Mouse (Mus musculus) thymus, postnatal 10 days (tissue): ENCODE measurements around the gene Vamp3.
A peak's percentile ranks its signal among the peaks of the same experiment; 100 is the strongest.

Source experiments
- DNase-seq, 2 experiments: peaks; one replicate each; pipeline ENCODE4 v3.0.0; 2021; ENCODE audit warnings: low spot score in 2 of 2

Gene Vamp3

DNA sequence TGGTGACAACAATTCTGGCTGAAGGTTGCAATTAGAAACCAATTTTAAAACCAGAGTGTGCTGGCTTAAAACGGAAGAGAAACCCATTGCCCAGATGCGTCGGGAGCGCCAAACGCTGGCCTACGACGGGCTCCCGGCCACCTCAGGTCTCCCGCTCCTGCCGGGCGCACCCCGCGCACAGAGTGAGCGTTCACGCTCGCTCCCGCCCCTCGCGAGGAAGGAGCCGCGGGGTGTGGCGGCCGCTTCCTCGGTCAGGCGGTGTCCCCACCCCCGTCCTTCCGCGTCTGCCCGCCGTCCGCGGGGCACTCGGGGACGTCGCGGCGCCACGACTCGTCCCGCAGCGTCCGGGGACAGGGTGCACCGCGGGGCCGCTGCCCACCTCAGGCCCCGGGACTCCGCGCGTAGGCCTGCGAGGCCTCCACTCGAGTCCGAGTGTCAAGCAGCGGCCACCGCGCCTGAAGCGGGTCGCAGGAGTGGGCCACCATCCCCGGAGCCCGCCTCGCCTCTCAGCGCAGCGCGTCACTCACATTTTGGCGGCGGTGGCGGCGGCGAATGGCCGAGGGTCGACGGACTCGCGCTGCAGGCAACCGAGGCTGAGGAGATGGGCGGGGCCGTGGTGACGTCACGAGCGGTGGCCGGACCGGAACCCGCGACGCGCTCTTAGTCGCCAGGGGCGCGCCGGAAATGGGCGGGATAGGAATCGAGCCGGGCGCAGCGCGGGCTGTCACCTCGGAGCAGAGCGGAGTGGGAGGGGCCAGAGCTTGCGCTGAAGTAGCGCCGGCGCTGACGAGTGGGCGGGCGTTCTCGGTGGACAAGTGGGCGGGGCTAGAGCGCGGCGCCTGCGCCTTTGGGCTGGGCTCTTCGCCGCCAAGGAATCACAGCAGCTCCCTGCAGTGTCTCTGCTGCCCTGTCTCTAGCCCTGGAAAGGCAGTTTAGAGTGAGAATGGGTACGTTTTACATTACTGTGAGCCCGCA lies at the start of gene Vamp3:
TSS of gene Vamp3 (minus strand) at position 617 of the 975 bp plus-strand sequence.
- peak; percentile 96 to 99 for DNase-seq

- no peak for DNase-seq
Measured at GRCm38 (mm10) chr4:151106468-151106867, 48.7 kb upstream of the Vamp3 start.

DNA sequence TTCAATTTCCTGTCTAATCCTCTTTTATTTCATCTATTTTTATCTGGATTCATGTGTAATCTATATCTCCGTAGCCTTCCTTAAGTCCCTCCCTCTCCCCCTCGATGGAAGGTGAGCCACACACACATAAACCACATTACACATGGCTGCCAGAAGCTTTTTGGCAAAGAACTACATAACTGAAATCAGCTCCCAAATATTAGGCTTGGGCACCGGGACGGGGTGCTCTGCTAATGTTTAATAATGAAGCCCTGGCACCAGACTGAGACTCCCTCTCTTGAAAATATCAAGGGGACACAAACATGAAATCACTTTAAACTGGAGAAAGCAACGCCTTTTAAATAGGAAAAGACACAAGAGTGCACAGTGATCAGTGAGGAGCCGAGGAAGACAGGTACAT lies 48.1 kb upstream of the Vamp3 start:
- no peak for DNase-seq

GRCm38 (mm10) chr4:151104147-151104546 lies 46.4 kb upstream of the Vamp3 start:
- no peak for DNase-seq

GRCm38 (mm10) chr4:151103646-151104045 lies 45.9 kb upstream of the Vamp3 start:
- no peak for DNase-seq

- no peak for DNase-seq
Measured at GRCm38 (mm10) chr4:151097104-151097438, 39.3 kb upstream of the Vamp3 start.

DNA sequence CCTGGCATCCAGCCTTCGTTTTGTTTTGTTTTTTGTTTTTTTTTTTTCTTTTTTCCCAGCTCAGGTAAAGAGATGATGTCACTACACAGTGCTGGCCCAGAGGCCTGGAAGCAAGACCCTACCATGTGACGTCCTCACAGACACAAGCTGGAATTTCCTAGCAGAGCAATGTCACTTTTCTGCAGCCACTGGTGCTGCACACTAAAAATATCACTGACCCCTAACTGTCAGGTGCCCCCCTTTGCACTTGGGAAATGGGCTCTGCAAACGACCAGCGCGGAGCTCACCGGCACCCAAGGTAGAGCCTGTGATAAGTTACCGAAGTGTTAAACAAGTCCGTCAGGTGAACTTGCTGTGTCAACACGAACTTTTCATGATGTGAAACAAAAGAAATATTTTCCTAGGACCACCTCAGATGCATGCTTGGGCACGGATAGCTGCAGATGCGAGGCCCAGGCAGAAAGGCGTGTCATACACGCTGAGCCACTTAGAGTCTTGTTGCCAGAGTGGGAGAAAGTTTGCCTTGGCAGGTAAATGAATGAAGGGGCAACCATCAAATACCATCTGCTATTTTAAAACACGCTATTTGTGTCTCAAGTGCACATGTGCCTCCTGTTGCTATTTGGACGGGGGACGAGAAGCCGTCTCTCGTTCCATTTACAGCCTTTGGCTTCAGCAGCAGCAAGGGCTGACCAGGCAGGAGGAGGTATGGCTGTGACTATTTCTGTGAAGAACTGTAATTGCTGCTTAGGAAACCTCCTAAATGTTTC lies 38.8 kb upstream of the Vamp3 start:
- DNase-seq, result no peak

- DNase-seq, result peak in 1 of 2 experiments; percentile 30
Measured at GRCm38 (mm10) chr4:151095207-151095606, 37.4 kb upstream of the Vamp3 start.

GRCm38 (mm10) chr4:151089270-151089669 lies 31.5 kb upstream of the Vamp3 start, which contains the start of gene Gm13090:
Gene Gm13090, plus strand, starts transcription at chr4:151089570.
- DNase-seq, result no peak

DNA sequence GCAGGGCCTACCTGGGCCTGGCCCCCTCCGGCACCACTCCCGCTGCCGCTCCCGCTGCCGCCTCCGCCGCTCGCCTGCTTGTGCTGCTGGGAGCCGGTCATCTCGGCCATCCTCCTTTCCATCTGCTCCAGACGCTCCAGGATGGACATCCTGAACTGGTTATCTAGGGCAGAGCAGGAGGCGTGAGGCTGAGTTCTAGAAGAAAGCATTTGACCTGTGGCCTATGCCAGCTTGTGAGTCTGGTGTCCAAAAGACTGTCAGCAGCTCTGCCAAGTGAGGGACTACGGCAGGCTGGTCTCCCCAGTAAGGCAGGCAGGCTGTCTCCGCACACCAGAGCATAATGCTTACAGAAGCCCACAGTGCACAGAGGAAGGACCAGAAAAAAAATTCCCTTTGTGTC lies 31.1 kb upstream of the Vamp3 start:
- DNase-seq, result no peak

DNA sequence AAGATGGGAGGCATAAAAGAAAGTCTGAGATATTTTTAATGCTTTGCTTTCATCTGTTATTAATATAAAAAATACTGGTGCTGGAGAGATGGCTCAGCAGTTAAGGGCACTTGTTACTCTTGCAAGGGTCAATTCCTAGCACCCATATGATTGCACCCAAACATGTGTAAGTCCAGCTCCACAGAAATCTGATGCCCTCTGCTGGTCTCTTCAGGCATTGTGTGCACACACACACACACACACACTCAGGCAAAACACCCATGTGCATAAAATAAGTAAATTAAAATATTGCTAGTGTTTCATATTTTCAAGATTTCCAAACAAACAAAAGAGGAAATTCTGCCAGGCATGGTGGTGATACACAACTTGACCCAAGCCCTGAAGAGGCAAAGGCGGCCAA lies 29.6 kb upstream of the Vamp3 start:
- no peak for DNase-seq

DNA sequence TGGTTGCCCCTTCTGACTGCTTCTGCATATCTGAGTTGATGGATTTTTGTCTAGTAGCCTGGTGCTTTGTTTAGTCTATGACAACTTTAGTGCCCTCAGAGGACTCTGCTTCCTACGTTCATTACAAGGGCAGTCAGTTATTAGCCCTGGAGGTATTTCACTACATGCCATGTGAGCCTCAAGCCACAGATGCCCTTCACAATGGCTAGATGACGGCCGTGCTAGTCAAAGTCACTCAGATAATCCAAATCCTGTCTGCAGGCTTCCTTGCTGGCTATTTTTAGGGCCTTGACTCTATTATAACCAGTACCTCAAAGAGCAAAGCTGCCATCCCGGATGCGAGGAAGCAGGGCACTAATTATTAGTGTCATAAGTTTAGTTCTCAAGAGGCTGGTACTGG lies 25.3 kb upstream of the Vamp3 start:
- no peak for DNase-seq

- DNase-seq, result no peak
Measured at GRCm38 (mm10) chr4:151081977-151082376, 24.2 kb upstream of the Vamp3 start.

- no peak for DNase-seq
Measured at GRCm38 (mm10) chr4:151081355-151081754, 23.6 kb upstream of the Vamp3 start.

DNA sequence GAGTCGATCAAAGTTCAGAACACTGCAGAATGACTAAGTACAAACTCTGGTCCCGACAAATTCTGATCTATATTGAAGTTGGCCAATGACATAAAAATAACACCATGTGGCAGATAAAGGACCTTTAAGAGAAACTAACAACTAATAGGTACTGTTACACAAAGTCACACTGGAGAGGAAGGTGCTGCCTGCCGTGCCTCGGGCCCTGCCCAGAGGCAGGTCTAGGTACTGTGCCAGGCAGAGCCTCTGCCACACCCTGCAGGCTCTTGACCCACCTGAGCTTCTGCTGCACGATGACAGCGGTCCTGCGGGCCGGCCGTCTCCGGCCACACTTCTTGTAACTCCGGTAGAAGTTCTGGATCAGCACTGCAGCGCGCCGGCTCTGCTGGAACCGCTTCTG lies 17.1 kb upstream of the Vamp3 start:
- no peak for DNase-seq

DNA sequence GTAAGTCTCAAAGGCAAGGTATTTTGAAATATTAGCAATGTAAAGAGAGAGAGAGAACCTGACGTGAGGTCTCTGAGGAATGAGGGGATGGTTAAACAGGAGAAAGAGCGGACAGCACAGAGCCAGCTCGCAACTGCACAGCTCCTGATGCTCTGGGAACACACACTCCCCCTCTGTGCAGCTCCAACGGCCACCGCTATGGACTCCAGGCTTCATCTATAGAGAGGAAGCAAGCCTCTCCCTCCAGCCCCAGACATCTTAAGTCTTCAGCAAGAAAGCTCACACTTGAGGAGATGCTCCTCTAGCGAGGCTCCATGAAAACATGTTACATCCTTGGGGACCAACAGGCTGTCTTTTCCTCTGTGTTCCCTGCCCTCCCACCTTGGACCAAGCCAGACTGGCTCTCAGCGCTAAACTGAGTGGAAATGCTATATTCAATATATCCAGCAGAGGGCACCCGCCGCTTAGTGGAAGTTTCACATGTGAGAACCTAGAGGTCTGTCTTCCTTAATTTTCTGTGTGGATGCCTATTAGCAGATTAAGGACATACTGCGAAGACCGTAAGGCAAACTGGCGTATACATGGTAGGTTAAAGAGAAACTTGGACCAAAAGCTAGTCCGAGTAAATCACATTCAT lies 15.5 kb upstream of the Vamp3 start:
- peak; percentile 16 to 68 for DNase-seq

DNA sequence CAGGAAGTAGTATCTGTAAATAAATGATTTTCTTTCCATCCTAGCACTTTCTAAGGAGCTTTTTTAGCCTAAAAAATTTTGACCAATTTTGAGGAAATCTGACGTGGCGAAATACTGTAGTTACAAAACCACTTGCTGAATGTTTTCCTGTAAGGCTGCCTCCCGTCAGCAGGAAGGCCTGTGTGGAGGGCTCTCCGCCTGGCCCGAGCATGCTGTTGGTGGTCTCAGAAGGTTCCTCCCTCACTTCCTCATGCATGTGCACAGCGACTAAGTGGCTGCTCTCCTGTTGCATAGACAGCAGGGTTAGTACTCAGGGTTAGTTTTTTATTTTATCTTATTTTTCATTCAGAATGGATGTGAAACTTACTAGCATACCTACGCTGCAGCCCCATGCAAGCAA lies 13.2 kb upstream of the Vamp3 start:
- DNase-seq, result no peak

GRCm38 (mm10) chr4:151068751-151069150 lies 11.0 kb upstream of the Vamp3 start:
- no peak for DNase-seq

GRCm38 (mm10) chr4:151059566-151059965 lies 1.8 kb upstream of the Vamp3 start:
- DNase-seq, result no peak

- DNase-seq, result no peak
Measured at GRCm38 (mm10) chr4:151058634-151059033, 871 bp upstream of the Vamp3 start.

DNA sequence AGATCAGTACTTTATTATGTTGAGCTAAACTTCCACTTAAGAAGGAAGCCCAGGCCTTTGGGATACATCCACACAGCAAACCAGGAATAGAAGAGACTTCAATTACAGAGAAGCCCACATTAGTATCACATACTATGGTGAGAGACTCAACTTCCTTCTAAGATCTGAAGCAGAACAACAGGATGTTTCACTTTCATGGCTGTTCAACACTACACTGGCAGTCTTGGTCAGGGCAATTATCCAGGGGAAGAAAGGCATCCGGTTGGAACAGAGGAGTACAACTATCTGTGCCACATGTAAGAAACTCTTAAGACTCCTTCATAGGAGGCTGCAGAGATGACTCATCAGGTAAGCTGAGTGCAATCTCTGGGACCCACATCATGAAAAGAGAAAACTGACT lies 6.6 kb downstream of the Vamp3 start:
- DNase-seq, result no peak

DNA sequence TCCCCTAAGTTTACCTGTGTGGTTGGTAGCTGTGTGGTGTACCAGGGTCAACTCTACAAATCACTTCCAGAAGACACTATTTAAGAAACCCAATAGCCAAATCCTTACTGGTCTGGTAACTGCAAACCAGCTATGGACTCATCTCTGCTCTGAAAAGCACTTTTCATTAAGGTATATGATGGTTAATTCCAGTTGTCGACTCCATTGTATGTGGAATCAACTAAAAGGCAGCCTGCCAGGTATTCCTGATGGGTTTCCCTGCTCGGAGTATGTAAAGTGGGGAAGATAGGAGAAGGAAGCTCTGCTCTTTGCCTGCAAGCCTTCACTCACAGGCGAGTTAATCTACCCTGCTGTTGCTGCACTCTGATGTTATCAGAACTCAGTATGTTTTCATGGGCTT lies 11.2 kb downstream of the Vamp3 start:
- no peak for DNase-seq
